ENCODE assay signal across 23 mouse cellular contexts in genomic region chr8:34449391-34450044, GRCm38 (mm10).
DNase-seq lines count a peak whose midpoint lies in the region; ATAC-seq lines count a peak whose summit lies in the region.
"Had no signal": no experiment of that assay in that cellular context is flagged by ENCODE, and none has a peak within 500 bp of the region (broad histone marks: within the 10 kb centered on the region; RNA-seq: fewer than 3 reads in every experiment).

No protein-coding gene starts in this region.

- H3K4me1 ChIP-seq in heart, embryonic 10.5 days: peaks cover 45% of the 10 kb centered on the region
- peaks cover 18% of the 10 kb centered on the region for H3K4me1 ChIP-seq in heart, embryonic 11.5 days (ENCODE audit: control insufficient read depth, insufficient read depth, low read length)
- H3K4me1 ChIP-seq in kidney, embryonic 14.5 days (ENCODE audit: control insufficient read depth, insufficient read depth, low read length): peaks cover 6% of the 10 kb centered on the region; the same call in 1 of the 2 replicates
- H3K4me1 ChIP-seq in kidney, embryonic 16.5 days (ENCODE audit: insufficient read depth, low read length): peaks cover 14% of the 10 kb centered on the region

- no peaks in the 10 kb centered on the region for H3K27me3 ChIP-seq in heart, embryonic 10.5 days (ENCODE audit: insufficient read depth, poor library complexity, severe bottlenecking)
- no peaks in the 10 kb centered on the region for H3K27me3 ChIP-seq in heart, embryonic 11.5 days (ENCODE audit: control insufficient read depth, insufficient read depth, low read length)
- H3K27me3 ChIP-seq in kidney, embryonic 14.5 days (ENCODE audit: control insufficient read depth, insufficient read depth, low read length): no peaks in the 10 kb centered on the region
- no peaks in the 10 kb centered on the region for H3K27me3 ChIP-seq in kidney, embryonic 16.5 days (ENCODE audit: insufficient read depth, low read length)
- H3K27me3 ChIP-seq: embryonic facial prominence, embryonic 12.5 days; embryonic facial prominence, embryonic 15.5 days; forebrain, embryonic 12.5 days had no signal

- ATAC-seq in heart, embryonic 11.5 days (replicated peaks; ENCODE audit: insufficient number of reproducible peaks, low FRiP score, low TSS enrichment): no peak
- ATAC-seq in kidney, embryonic 14.5 days (ENCODE audit: low FRiP score, low TSS enrichment): peak; percentile 73
- ATAC-seq in kidney, embryonic 16.5 days (ENCODE audit: low FRiP score, low TSS enrichment): peak; percentile 63; the same call in 1 of the 2 replicates
- ATAC-seq: forebrain, embryonic 14.5 days; forebrain, embryonic 16.5 days had no signal

- peaks cover 2% of the 10 kb centered on the region; the same call in 1 of the 2 replicates for H3K36me3 ChIP-seq in heart, embryonic 10.5 days
- H3K36me3 ChIP-seq in heart, embryonic 11.5 days (ENCODE audit: control insufficient read depth, insufficient read depth, low read length): no peaks in the 10 kb centered on the region
- H3K36me3 ChIP-seq in kidney, embryonic 14.5 days (ENCODE audit: control insufficient read depth, insufficient read depth, low read length): no peaks in the 10 kb centered on the region
- H3K36me3 ChIP-seq in kidney, embryonic 16.5 days (ENCODE audit: insufficient read depth, low read length): no peaks in the 10 kb centered on the region
- H3K36me3 ChIP-seq: embryonic facial prominence, embryonic 12.5 days; embryonic facial prominence, embryonic 15.5 days; forebrain, embryonic 10.5 days; forebrain, embryonic 12.5 days had no signal

- H3K9me3 ChIP-seq in heart, embryonic 10.5 days: peaks cover 4% of the 10 kb centered on the region; the same call in 1 of the 2 replicates
- no peaks in the 10 kb centered on the region for H3K9me3 ChIP-seq in heart, embryonic 11.5 days (replicated peaks; ENCODE audit: control insufficient read depth, low read length)
- H3K9me3 ChIP-seq in kidney, embryonic 14.5 days (ENCODE audit: control insufficient read depth, low read length): no peaks in the 10 kb centered on the region
- H3K9me3 ChIP-seq in kidney, embryonic 16.5 days (ENCODE audit: low read length): no peaks in the 10 kb centered on the region
- H3K9me3 ChIP-seq: embryonic facial prominence, embryonic 15.5 days had no signal

- no peak overlapping the region for H3K9ac ChIP-seq in heart, embryonic 11.5 days (ENCODE audit: low read depth, low read length)
- H3K9ac ChIP-seq in kidney, embryonic 14.5 days (ENCODE audit: low read depth, low read length): no peak overlapping the region
- H3K9ac ChIP-seq in kidney, embryonic 16.5 days (replicated peaks; ENCODE audit: low read length): no peak overlapping the region
- H3K9ac ChIP-seq: embryonic facial prominence, embryonic 12.5 days; embryonic facial prominence, embryonic 15.5 days; forebrain, embryonic 12.5 days had no signal

- H3K27ac ChIP-seq in heart, embryonic 10.5 days: peak overlapping the region; percentile 84; the same call in 1 of the 2 replicates
- no peak overlapping the region for H3K27ac ChIP-seq in heart, embryonic 11.5 days (ENCODE audit: low read depth, low read length)
- no peak overlapping the region for H3K27ac ChIP-seq in kidney, embryonic 14.5 days (ENCODE audit: low read depth, low read length)
- no peak overlapping the region for H3K27ac ChIP-seq in kidney, embryonic 16.5 days (ENCODE audit: low read length)
- H3K27ac ChIP-seq: embryonic facial prominence, embryonic 12.5 days; embryonic facial prominence, embryonic 15.5 days; forebrain, embryonic 12.5 days had no signal

- H3K4me2 ChIP-seq in heart, embryonic 11.5 days: no peak overlapping the region
- H3K4me2 ChIP-seq in kidney, embryonic 14.5 days (replicated peaks; ENCODE audit: low read depth, low read length): no peak overlapping the region
- no peak overlapping the region for H3K4me2 ChIP-seq in kidney, embryonic 16.5 days (replicated peaks; ENCODE audit: low read depth, low read length)
- H3K4me2 ChIP-seq: embryonic facial prominence, embryonic 15.5 days; forebrain, embryonic 12.5 days had no signal

- WGBS in heart, embryonic 10.5 days: 85% methylated on average over 11 of the region's 11 CpGs
- 81% methylated on average over 11 of the region's 11 CpGs for WGBS in heart, embryonic 11.5 days (ENCODE audit: insufficient replicate concordance)
- WGBS in kidney, embryonic 14.5 days: 53% methylated on average over 11 of the region's 11 CpGs
- 62% methylated on average over 11 of the region's 11 CpGs for WGBS in kidney, embryonic 16.5 days

- H3K4me3 ChIP-seq in heart, embryonic 10.5 days: no peak overlapping the region
- no peak overlapping the region for H3K4me3 ChIP-seq in heart, embryonic 11.5 days (ENCODE audit: low read depth, low read length)
- H3K4me3 ChIP-seq in kidney, embryonic 14.5 days (ENCODE audit: low read length): no peak overlapping the region
- H3K4me3 ChIP-seq in kidney, embryonic 16.5 days (ENCODE audit: low read length): no peak overlapping the region
- H3K4me3 ChIP-seq: embryonic facial prominence, embryonic 12.5 days; embryonic facial prominence, embryonic 15.5 days; erythroblast, embryonic 14.5 days; forebrain, embryonic 10.5 days; forebrain, embryonic 12.5 days had no signal

- DNase-seq in heart, embryonic 10.5 days (ENCODE audit: low spot score): no peak
- DNase-seq in kidney, adult 18-20 months: no peak
- no peak for DNase-seq in kidney, postnatal 36 days
- DNase-seq: adrenal gland, adult 2 months; adrenal gland, postnatal 10 days; adrenal gland, postnatal 25 days; cerebellum, adult 11 months; cerebellum, adult 18-20 months; cerebellum, adult 8-10 months; cerebellum, adult 9-11 months; cerebellum, postnatal 14 days; cerebellum, postnatal 36 days; embryo, embryonic 11 days had no signal
